Mouse (Mus musculus) ZHBTc4 (cell line): ENCODE measurements around the gene Krt7.

ENCODE experiments used
- DNase-seq: peaks from one replicate; pipeline ENCODE4 v3.0.0-alpha.2; 2011; ENCODE audit warnings: low read depth, low spot score

Krt7 gene

GRCm38 (mm10) chr15:101410775-101411174 is at the start of gene Krt7:
Gene Krt7 (plus strand): TSS chr15:101411043.
- DNase-seq: no peak

GRCm38 (mm10) chr15:101362393-101363010 is 48.3 kb upstream of the Krt7 start:
- no peak for DNase-seq

DNA sequence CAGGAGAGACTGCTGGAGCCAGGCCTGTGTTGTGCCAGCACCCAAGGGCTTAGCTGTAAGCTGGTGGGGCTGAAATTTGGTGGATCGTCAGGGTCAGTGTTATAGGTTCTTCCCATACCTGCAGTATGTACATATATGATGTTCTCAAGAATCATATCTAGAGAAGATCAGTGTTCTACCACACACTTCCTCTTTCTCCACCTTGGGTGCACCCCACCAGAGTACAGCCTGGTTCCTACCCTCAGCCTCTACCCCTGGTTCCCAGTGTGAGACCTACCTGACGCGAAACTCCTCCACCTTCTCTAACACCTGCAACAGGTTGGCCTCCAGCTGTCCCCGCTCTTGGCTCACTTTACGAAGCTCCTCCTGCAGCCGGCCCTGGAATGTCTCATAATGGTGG is 46.9 kb upstream of the Krt7 start:
- DNase-seq: no peak

DNA sequence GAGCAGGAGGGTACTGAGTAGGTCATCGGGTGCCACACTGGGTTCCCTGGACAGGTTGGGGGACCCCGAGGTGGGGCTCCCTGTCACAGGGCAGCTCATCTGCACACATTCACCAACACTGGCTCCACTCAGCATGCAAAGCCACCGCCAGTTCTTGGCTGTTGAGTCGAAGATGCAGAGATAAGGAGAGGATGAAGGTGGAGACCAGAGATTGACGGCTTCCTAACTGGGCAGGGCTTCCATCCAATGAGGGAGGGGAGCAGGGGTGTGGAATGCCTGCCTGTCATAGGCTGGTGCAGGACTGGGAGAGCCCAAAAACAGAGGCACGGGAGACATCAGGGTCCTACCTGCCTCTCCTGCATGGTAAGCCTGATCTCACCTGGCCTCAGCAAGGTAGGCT is 46.4 kb upstream of the Krt7 start:
- no peak for DNase-seq

DNA sequence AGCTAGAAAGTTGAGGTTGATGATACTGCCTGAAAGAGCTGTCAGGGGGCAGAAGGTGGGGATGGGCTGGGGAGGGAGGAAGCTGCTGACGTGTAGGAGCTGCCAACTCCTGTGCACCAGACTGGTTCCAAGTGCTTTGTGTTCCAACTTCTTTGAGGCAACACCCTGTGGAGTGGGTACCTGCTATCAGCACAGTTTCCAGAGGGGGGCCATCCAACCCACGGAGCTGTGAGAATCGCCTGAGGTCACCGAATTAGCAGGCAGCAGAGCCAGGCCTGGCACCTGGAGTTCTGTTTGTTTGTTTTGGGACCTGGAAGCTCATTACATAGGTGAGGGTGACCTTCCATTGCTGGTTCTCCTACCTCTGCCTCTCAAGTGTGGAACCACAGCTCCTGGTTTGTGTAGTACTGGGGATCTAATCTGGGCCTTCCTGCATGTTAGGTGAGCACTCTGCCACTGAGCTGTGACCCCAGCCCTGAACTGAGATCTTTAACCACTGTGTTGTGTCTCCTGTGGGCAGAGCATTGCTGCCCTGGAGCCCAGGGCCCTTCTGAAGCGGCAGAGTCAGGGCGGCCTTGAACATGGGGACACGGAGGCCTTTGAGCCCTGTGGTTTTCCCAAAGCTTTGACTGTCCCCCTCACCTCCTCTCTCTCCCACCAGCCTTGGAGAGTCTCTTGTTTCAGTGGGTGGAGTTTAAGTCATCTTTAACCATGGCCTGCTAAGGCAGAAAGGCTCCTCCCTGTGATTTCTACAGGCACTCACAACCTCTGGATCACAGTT is 45.8 kb upstream of the Krt7 start:
- DNase-seq: no peak

- DNase-seq: no peak
Measured at GRCm38 (mm10) chr15:101365721-101366120, 45.1 kb upstream of the Krt7 start.

DNA sequence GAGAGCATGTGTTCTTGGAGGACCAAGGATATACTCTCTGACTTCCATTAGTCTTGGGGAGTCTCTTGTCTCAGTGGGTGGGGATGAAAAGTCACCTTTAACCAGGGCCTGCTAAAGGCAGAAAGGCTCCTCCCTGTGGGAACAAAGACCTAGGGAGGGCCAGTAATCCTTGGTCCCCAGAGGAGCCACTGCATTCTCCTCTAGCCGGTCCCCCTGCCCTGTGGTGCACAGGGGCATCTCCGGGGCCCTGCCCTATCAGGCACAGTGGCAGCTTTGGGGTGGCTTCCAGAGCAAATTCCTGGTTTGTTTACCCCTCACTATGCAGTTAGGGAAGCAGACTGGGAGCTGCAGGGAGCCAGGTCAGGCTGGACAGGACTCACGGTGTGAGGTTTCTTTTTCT is 44.4 kb upstream of the Krt7 start:
- DNase-seq: no peak

- DNase-seq: no peak
Measured at GRCm38 (mm10) chr15:101366926-101367325, 43.9 kb upstream of the Krt7 start.

GRCm38 (mm10) chr15:101367497-101367896 is 43.3 kb upstream of the Krt7 start:
- no peak for DNase-seq

DNA sequence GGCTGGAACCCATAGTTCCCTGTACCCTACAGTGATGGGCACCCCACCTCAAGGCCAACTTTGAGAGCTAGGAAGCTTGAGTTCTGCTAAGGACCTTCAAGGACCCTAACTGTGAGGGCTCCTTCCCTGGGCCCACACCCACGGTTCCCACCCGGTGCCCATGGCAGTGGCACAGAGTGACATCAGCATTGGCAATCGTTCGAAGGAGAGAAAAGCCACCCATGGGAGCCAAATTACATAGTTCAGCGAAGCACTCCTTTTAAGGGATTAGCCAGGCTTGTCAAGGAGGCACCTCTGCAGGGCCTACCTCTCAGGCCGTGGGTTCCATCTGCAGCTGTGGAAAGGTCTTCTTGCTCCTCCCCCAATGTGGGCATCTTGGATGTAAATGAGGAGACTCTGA is 42.8 kb upstream of the Krt7 start:
- no peak for DNase-seq

DNA sequence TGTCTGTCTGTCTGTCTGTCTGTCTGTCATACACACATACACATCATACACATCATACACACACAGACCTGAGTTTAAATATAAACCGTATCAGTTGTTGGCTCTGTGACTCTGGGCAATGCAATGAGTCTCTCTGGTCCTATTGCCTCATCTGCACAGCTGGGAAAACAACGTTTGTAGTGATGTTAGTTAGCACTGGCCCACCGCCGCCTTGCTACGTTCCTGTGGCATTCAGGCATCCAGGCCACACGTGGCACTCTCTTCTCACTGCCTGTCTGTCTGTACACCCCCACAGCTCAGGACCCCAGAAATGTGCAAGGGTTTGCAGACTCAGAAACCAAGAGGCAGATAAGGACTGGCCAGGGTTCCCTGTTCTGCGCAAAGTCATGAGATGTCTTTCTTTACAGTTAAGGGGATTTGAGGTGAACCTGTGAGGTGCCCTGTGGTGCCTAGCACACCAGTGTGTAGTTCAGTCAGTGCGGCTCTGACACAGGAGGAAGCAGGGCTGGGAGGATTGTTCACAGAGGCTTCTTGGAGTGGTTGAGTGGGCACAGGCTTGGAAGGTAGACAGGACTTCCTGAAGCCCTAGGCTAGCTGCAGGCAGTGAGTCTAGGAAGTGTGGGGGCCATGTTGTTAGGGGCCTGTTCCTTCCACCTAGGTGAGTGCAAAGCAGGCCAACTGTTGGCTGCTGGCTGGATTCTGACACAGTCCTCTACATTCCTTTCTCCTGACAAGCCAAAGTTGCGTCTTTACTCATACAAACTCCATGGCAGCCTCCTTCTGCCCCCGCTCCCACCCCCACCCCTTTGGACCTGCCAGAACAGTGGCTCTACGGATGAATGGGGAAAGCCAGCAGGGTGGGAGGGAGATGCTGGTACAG is 42.1 kb upstream of the Krt7 start:
- DNase-seq: no peak

DNA sequence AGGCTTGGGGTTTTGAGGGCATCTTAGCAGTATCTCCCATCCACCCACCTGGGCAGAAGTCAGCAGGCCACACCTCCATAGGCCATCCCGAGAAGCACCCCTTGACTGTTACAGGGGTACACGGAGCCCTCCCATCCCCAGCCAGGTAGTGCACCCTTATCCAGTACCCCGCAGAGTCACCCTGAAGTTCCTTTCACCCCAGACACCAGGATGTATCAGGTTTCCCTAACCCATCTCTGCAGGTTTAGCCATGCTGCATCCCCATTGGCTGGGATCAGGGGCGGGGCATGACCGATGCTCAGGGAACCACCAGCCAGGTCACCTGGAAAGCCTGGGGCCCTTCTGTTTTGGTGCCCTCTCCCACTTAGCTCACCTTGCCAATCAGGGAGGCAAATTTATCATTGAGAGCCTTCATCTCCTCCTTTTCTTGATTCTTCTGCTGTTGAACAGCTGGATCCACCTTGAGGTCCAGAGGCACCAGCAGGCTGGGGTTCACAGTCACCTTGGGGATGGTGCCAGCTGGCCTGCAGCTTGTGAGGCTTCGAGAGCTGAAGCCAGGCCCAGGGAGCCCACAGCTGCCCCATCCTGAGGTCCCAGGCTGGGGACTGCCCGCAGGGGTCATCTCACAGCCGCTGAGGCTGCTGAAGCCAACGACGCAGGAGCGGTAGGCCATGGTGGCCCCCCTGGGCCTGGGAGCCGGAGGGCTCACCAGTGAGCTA is 41.3 kb upstream of the Krt7 start:
- no peak for DNase-seq

DNA sequence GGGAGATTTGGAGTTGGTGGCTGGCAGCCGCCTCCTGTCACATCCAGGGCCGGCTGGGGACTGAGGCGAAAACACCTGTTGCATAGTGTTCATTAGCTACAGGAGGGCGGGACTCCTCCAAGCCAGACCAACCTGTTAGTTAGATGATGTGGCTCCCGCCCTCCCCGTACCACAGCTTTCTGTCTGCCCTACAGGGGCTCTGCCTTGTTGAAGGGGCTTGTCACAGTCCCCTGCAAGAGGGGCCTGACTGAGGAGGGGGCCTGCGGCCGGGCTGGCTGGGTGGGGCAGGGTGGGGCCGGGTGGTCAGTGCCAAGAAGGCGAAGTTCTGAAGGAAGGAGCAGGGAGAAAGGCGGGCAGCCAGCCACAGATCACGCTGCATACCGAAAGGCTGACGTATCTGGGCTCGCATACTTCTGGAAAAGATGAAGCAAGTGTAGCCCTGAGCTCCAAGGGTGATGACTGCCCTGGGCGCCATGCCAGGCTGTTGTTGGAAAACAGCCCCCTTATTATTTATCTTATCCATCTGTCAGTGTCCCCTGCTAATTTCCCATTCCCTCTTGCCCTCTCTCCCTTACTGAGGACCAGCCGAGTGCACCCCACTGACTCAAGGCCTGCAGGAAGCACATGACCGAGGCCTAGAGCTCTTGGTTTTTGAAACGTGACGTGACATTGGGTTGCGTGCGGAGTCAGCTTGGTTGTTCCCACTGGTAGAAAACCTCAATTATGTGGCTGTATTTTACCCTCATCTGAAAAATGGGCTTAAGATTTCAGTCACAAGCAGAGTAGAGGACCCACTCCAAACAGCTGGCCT is 40.5 kb upstream of the Krt7 start, which contains the start of gene Krt80:
Gene Krt80 (minus strand): TSS at position 62 of the 811 bp plus-strand sequence.
- DNase-seq: no peak

GRCm38 (mm10) chr15:101371141-101371985 is 39.5 kb upstream of the Krt7 start:
- DNase-seq: no peak

- DNase-seq: no peak
Measured at GRCm38 (mm10) chr15:101372131-101372977, 38.5 kb upstream of the Krt7 start.

GRCm38 (mm10) chr15:101373286-101373898 is 37.5 kb upstream of the Krt7 start:
- DNase-seq: no peak

DNA sequence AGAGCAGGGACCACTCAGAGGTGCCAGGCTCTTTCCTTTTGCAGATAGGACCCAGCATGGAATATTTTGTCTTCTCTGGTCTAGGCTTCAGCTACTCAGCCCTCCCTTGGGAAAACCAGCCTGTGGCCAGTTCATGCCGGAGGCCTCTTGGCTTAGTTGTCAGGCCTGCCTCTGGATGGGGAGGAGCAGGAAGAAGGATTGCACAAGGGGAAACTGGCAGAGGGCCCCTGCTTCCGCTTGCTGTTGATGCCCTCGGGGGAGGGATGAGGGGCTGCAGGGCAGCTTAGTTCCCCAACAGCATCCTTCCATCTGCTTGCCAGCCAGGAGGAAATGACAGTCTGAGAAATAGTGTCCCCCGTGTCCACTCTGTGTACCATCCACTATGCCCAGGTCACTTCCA is 36.0 kb upstream of the Krt7 start:
- no peak for DNase-seq

- no peak for DNase-seq
Measured at GRCm38 (mm10) chr15:101375956-101376775, 34.7 kb upstream of the Krt7 start.
